Mouse (Mus musculus) erythroblast, embryonic 14.5 days (primary cell): ENCODE measurements around the gene Igsf6. TPM values are rescaled to one million over a fixed set of nuclear protein-coding genes. Genes with fewer than 3 reads are reported as not detected.

Experiments
- H3K27me3 ChIP-seq: 2 replicates; pipeline ENCODE4 v1.6.1; 2012; ENCODE audit warnings: inconsistent platforms; ENCODE audit not compliant: control insufficient read depth
- H3K36me3 ChIP-seq: 2 replicates; pipeline ENCODE4 v1.6.1; 2012; ENCODE audit warnings: mild to moderate bottlenecking, inconsistent platforms; ENCODE audit not compliant: control insufficient read depth
- H3K4me1 ChIP-seq: 2 replicates; pipeline ENCODE4 v1.6.1; 2012; ENCODE audit warnings: inconsistent platforms; ENCODE audit not compliant: control insufficient read depth
- H3K4me3 ChIP-seq: replicated peaks from 2 replicates; pipeline ENCODE3; 2012; ENCODE audit warnings: moderate library complexity, mild to moderate bottlenecking, inconsistent platforms
- H3K9me3 ChIP-seq: 2 replicates; pipeline ENCODE4 v1.6.1; 2012; ENCODE audit warnings: low read length, inconsistent platforms, mixed read lengths; ENCODE audit not compliant: control insufficient read depth
- GATA1 ChIP-seq: IDR thresholded peaks from 2 replicates; pipeline ENCODE4 v1.6.1; 2012; ENCODE audit warnings: low read length, inconsistent platforms, mixed read lengths
- TAL1 ChIP-seq: IDR thresholded peaks from 3 replicates; pipeline ENCODE4 v1.6.1; 2012; ENCODE audit warnings: low read length, inconsistent platforms, mixed read lengths
- polyA plus RNA-seq: library from polyadenylated mRNA; stranded (reverse); fragments of >175 nt; gene quantifications from 2 replicates; pipeline ENCODE4 v1.2.3, GENCODE M21; 2012

The Igsf6 gene
- 0.01 and 0.03 TPM in 2 replicates for polyA plus RNA-seq

DNA sequence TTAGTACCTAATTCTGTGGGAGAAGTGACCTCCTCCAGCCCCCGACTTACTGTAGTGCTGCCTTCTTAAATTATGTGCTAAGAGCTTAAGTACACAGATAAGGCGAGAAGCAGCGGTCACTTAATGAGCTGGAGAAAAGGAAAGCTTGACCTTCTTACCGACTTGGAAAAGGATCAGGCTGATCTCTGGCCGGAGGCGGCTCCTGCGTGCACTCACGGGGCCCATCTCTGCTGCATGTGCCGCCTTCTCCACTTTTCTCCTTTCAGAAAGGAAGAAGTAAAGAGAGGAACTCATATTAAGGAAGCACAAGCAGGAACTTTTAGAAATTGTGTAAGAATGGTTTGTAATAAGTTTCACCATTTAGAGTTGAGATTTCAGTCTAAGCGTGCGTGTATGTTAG is at the start of gene Igsf6:
TSS of gene Igsf6 (minus strand) at position 292 of the 400 bp plus-strand sequence.
- Histone ChIP-seq H3K9me3 (no peaks in the 10 kb centered on the region), H3K4me1 (no peaks in the 10 kb centered on the region), H3K36me3 (peaks cover 61% of the 10 kb centered on the region), H3K4me3 (no peak within 1 kb of the TSS), H3K27me3 (no peaks in the 10 kb centered on the region)
- TF ChIP-seq TAL1 (no peak), GATA1 (no peak)

DNA sequence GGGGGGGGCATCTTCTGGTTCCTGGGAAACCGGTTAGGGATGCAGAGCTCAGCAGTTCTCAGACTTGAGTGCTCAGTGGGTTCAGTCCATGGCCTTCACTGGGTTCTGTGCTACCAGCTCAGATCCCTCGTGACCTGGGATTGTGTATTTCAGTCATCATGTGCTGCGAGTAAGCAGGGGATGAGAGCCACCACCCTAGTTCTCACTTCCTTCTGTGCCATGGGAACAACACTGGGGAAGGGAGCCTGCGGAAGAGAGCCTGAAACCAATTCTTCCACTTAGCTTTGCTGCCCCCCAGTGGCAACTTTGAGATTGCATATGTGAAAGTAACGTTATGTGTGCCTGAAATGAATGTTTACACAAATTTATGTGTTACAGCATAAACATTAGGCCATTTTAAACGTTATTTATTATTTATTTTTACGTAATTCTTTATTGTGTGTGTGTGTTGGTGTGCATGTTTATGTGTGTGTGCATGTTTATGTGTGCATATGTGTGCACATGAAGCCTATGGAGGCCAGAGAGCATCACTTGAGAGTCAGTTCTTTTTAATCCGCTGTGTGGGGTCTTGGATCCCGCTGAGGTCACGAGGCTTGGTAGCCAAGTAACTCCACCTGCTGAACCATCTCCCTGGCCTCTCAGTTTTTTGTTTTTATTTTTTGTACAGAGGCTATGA is 45.9 kb upstream of the Igsf6 start:
- H3K36me3 ChIP-seq, result no peaks in the 10 kb centered on the region
- no peaks in the 10 kb centered on the region for H3K27me3 ChIP-seq
- no peak overlapping the region for H3K4me3 ChIP-seq
- no peaks in the 10 kb centered on the region for H3K9me3 ChIP-seq
- no peak for TF ChIP-seq GATA1
- TF ChIP-seq TAL1, result no peak
- H3K4me1 ChIP-seq, result no peaks in the 10 kb centered on the region

DNA sequence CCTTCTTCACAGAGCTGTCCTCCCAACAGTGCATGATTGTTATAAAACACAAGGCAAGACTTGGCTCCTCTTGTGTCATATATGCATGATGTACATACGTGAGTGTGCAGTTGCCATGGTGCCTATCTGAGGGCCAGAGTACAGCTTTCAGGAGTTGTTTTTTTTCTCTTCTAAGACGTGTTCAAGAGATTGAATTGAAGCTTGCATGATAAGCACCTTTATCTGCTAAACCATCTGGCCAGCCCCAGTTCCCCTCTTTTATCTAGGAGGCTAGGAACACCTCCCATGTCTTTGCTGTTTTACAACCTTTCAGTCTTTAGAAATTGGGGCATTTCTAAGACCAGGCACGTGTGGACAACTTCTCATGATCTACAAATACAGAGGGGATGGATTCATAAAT is 37.4 kb upstream of the Igsf6 start:
- Histone ChIP-seq H3K36me3 (no peaks in the 10 kb centered on the region), H3K4me1 (peaks cover 9% of the 10 kb centered on the region), H3K4me3 (no peak overlapping the region), H3K27me3 (no peaks in the 10 kb centered on the region), H3K9me3 (no peaks in the 10 kb centered on the region)
- TF ChIP-seq TAL1 (no peak), GATA1 (no peak)

DNA sequence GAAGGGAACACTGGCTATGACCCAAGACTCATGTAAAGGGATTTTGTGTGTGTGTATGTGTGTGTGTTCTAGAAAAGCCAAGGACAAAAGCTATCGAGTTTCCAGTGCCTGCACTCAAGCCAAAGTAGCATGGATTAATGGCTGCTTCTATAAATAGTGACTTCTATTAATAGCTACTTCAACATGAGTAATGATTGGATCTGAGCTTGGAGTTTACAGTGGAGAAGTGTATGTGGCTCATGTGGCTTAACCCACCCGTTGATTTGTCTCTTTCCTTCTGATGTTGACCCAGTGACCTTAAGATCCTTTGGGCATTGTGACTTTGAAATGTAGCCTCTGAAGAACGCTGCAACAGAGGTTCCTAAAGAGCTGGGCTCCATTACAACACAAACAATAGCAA is 36.9 kb upstream of the Igsf6 start:
- Histone ChIP-seq H3K27me3 (no peaks in the 10 kb centered on the region), H3K4me1 (peaks cover 9% of the 10 kb centered on the region), H3K36me3 (no peaks in the 10 kb centered on the region), H3K4me3 (no peak overlapping the region), H3K9me3 (no peaks in the 10 kb centered on the region)
- TF ChIP-seq TAL1, result no peak
- TF ChIP-seq GATA1, result no peak

GRCm38 (mm10) chr7:121107851-121108250 is 33.5 kb upstream of the Igsf6 start:
- H3K4me3 ChIP-seq, result no peak overlapping the region
- H3K9me3 ChIP-seq, result no peaks in the 10 kb centered on the region
- TF ChIP-seq TAL1, result no peak
- no peak for TF ChIP-seq GATA1
- H3K4me1 ChIP-seq, result peaks cover 9% of the 10 kb centered on the region
- no peaks in the 10 kb centered on the region for H3K36me3 ChIP-seq
- H3K27me3 ChIP-seq, result no peaks in the 10 kb centered on the region

DNA sequence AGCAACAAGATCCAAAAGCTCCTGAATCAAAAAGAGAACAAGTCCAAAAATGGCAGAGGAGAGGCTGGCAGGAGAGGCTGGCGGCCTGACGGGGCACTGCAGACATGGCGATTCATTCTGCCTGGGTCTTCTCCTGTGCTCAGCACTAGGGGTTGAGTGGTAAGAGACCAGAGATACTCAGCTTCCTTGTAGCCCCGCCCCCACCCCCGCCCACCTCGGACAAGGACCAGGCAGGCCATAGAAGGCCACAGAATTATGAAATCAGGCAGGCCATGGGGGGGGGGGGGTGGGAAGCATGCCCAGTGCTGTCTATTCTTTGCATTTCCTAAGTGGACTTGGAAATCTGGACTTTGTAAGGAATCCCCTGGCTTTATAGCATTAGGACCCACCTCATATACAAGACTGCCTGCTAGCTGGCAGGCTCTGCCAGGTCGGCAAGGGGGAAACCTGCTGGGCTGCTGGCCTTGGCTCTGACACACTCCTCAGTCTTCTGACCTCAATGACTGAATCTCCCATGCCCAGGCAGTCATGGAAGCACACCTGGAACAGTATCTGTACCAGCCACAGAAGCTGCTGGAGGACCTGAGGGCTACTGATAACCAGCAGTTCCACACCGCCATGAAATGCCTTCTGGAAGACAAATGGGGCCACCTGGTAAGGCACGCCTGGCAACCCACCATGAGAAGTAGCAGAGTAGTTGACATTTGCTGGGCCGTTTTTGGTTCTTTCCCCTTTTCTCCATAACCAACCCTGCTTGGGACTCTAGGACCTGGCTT is 24.4 kb upstream of the Igsf6 start:
- Histone ChIP-seq H3K9me3 (no peaks in the 10 kb centered on the region), H3K4me3 (no peak overlapping the region), H3K27me3 (no peaks in the 10 kb centered on the region), H3K36me3 (no peaks in the 10 kb centered on the region), H3K4me1 (peaks cover 4% of the 10 kb centered on the region)
- TF ChIP-seq TAL1 (no peak), GATA1 (no peak)

- TF ChIP-seq GATA1, result no peak
- TF ChIP-seq TAL1, result no peak
- no peaks in the 10 kb centered on the region for H3K4me1 ChIP-seq
- H3K36me3 ChIP-seq, result no peaks in the 10 kb centered on the region
- no peaks in the 10 kb centered on the region for H3K9me3 ChIP-seq
- no peaks in the 10 kb centered on the region for H3K27me3 ChIP-seq
- H3K4me3 ChIP-seq, result no peak overlapping the region
Observed at GRCm38 (mm10) chr7:121093026-121093425, 18.7 kb upstream of the Igsf6 start.

DNA sequence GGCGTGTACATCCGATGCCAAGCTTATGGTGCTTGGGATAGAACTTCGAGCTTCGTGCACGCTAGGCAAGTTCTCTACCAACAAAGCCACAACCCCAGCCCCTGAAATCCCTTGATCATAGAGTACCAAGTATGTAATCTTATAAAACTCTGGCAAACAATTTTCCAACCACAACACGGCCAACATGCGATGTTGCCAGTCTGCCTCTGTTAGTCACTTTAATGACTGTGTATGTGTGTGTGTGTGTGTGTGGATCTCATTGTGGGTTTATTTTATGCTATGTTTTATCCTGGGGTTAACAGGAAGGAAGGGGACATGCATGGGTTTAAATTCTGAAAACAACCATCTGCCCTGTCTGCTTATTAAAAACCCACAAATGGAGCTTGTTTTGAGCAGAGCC is 16.4 kb upstream of the Igsf6 start:
- H3K4me3 ChIP-seq, result no peak overlapping the region
- H3K9me3 ChIP-seq, result no peaks in the 10 kb centered on the region
- peaks cover 2% of the 10 kb centered on the region; the same call in 1 of the 2 replicates for H3K27me3 ChIP-seq
- H3K36me3 ChIP-seq, result no peaks in the 10 kb centered on the region
- TF ChIP-seq GATA1 (no peak), TAL1 (no peak)
- no peaks in the 10 kb centered on the region for H3K4me1 ChIP-seq

DNA sequence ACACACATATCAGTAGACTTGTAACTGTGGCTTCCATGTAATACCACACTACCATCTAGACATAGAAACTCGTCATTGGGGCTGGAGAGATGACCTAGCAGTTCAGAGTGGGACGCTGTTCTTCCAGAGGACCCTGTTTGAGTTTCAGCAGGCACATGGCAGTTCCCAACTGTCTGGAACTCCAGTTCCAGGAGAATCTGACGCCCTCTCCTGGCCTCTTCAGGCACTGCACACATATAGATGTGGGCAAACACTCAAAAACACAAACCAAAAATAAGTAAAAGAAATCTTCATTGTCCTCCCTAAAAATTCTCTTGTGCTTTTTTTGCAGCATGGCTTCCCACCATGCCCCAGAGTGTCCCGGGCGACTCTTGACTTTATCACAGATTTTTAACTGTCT is 14.4 kb upstream of the Igsf6 start:
- no peak for TF ChIP-seq TAL1
- Histone ChIP-seq H3K4me1 (no peaks in the 10 kb centered on the region), H3K27me3 (peaks cover 2% of the 10 kb centered on the region; the same call in 1 of the 2 replicates), H3K36me3 (no peaks in the 10 kb centered on the region), H3K9me3 (no peaks in the 10 kb centered on the region), H3K4me3 (no peak overlapping the region)
